Mouse (Mus musculus) thymus, adult 18-20 months (tissue): Measurements from ENCODE around the gene Tob1.

Experiments used
- DNase-seq, 2 experiments: peaks; one replicate each; pipeline ENCODE4 v3.0.0; 2022; ENCODE audit warnings: mixed read lengths in 2 of 2

Gene Tob1

DNA sequence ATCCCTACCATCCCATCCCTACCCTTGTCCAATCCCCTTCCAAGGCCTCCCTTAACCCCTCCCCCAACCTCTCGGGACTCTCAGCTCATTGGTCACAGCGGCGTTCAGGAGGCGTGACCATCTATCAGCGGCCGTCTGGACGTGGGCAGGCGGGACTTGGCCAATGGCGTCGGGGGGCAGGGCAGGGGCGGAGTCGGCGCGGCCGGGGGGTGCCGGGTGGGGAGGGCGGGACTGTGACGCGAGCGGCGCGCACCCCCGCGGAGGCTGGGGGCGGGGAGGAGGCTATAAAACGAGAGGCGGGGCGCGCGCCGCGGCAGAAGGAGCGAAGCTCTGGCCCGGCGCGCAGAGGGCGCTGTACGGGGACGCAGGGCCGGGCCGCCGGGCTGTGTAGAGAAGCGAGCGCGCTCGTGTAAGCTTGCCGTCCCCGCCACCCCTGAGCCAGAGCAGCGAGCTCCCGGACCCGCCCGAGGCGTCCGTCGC lies at the start of gene Tob1:
TSS of gene Tob1 (plus strand) at position 331 of the 480 bp plus-strand sequence.
- peak; percentile 98 to 99 for DNase-seq

DNA sequence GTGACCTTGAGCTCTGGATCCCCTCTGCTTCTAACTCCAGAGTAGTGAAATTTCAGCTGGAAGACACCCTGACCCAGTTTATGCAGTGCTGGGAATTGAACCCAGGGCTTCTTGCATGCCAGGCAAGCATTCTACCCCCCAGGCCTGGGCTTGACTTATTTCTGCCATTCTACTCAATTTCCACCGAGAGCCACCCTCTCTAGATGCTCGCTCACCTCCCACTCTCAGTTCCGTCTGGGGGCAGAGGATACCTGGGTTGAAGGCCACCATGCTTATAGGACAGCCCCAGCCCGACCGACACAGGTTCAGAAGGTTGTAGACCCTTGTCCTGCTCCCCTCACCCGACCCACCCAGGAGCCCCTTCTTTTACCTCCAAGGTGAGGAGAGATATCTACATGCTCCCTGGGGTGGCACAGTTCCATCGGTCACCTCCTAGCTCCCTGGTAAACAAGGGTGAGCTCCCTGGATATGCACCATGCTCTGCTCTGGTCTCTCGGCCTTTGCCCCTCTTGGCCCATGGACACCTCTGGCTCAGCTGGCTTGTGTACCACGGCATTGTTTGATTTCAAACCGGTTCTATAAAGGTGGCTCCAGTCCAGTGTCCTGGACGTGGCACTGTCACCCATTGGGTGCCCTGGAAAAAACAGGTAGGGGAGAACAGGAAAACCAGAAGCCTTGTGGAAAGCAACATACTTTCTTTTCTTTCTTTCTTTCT lies 49.2 kb upstream of the Tob1 start:
- DNase-seq, result no peak

DNA sequence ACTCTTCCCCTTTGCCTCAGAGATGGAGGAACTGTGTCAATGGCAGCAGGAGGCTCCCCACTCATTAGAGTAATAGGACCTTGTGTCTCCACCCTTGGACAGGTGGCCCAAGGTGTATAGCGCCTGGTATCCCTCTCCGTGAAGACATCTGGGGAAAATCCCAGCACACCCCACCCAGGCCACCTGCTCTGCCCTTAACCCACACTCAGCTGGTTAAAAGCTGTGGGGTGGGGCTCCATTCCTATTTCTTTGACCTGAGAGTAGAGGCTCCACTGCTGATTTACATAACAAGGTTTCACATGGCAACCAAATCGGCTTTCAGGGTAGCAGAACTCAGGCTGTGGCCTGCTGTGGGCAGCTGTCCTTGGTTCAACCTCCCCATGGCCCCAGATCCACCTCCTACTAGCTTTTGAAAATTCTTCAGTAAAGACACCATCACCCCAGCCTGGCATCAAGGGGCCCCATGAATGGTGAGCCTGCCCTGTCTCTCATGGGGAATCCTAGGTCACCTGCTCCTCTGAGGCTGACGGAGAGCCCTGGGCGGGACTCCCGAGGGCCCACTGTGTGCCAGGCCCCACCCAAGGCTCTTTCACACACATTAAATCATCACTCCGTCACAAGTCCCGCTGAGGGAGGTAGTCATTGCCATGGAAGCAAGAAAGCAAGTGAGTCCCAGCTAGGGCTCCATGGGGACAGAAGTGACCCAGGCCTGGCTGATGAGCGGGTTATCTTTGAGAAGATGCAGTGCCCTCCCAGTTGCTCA lies 48.1 kb upstream of the Tob1 start:
- no peak for DNase-seq

DNA sequence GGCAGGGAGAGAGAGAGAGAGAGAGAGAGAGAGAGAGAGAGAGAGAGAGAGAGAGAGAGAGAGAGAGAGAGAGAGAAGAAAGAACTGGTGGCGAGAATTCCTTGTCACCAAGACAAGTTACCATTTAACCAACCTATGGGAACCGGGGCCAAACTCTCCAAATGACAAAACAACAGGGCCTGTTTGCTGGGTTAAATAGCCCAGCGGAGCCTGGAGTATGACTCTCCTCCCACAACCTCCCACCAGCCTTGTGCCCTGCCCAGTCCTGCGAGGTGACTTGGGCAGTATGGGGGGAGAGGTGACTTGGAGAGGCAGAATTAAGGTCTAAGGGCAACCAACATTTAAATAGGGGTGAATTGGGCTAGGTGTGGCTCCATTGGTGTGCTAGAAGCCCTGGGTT lies 45.5 kb upstream of the Tob1 start:
- DNase-seq, result no peak

DNA sequence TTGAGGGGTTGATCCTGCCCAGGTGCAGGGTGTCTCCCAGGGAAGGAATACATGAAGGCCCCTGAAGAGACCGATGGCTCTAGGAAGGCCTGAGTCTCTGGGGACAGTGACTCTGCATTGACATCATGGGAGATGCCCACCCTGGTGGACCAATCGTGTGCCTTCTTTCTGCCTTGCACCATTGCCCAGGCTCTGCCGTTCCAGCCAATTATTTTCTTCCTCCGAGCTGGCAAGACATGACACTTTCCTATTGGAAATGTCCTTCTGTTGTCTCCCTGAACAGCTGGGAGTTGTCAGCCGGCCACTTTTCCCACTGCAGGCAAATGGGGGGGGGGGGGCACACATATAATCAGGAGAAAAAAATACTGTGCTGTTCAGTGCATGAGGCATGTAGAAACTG lies 43.0 kb upstream of the Tob1 start:
- DNase-seq, result no peak

DNA sequence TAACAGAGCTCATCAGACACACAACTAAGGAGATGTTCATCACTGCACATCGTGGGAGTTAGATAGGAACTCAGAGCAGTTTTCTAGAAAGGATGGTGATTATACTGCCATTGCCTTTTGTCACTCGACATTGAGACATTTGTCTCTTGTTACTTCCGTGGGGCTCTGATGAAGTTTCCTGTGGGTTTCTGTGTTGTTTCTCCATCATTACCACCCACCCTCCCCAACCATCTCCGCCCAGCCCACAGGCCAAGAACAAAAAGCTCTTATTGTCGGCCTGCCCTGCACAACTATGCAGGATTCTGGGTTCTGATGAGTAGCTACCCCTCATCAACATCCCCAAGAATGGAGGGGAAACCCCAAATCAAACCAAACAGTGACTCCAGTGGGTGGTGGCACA lies 41.7 kb upstream of the Tob1 start:
- DNase-seq, result no peak

DNA sequence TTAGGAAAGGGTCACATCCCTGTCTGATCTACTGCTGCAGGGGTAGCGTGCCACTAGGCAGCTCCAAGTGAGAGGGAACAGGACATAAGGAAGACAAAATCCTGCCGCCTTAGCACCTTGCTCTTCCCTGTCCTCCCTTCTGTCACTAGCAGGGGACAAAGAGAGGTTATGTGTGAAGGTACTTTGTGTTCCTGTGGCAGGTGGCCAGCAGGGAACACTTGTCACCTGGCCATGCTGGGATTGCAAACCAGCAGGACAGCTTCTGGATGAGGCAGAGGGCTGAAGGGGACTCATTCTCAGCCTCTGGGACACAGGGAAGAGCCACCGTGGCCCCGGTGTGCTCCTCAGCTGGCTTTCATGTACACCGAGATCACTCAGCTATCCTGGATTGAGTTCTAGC lies 39.6 kb upstream of the Tob1 start:
- DNase-seq, result no peak

DNA sequence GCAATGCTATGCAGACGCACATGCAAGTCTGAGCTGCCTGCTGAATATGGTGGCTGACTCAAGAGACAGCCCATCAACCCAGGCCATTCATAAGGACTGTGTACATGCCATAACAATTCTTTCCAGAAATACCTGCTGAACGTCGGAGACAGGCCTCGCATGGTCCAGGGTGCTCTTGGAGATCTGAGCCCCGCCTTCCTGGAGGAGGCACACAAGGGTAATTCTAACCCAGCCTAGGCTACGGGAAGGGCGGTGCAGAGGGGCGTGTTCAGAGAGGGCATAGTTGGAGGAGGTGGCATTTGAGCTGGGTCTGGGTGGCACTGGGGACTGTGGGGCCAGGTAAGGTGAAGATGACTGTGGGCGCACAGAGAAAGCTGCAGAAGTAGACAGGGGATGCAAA lies 39.1 kb upstream of the Tob1 start:
- DNase-seq, result no peak

DNA sequence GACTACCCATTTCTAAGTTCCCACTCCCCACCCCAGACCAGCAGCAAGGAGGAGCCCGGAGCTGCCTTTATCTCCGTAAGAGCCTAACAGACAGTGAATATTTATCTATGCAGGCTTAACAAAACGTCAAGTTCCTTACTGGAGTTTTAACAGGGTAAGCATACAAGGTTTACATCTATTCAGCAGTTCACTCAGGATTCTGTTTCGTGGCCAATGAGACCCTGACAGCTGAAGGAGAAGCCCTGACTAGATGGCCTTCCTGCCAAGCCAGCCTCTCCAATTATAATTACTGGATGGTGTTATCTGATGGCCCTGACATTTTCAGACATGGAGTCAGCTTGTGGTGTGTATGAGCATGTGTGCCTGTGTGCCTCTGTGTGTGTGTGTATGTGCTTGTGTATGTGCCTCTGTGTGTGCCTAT lies 37.5 kb upstream of the Tob1 start:
- no peak for DNase-seq

DNA sequence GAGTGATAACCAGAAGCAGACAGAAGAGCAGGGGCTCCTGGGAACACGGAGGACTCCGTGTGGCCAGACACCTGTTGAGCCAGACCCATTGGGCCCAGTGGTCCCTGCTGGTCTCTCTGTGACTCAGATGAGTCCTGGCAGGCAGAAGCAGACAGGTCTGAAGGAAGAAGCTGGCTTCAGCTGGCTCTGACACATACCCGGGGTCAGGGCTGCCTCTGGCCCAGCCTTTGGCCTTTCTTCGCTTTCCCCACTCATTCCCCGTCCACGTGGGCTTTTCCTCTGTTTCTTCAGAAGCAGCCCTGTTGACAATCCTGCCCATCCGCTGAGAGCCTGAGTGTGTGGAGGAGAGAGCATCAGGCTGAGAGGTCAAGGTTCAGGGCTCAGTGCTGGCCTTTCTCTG lies 36.0 kb upstream of the Tob1 start:
- no peak for DNase-seq

DNA sequence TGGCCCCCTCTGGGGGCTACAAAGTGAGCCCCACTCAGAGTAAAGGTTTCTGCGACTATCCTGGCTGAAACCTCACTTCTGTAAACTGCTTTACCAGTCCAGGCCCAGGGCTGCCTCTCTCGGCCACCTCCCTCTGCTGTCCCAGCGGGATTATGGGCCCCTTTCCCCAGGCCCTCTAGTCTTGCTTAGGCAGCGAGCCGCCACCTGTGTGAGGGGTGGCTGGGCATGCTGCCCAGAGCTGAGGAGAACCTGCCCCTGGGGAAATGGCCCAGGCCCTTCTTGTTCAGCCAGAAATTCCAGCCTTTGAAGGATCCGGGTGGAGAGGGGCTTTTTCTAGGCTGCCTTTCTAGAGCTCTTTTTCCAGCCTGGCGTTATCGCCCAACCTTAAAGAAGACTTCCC lies 35.6 kb upstream of the Tob1 start:
- no peak for DNase-seq

DNA sequence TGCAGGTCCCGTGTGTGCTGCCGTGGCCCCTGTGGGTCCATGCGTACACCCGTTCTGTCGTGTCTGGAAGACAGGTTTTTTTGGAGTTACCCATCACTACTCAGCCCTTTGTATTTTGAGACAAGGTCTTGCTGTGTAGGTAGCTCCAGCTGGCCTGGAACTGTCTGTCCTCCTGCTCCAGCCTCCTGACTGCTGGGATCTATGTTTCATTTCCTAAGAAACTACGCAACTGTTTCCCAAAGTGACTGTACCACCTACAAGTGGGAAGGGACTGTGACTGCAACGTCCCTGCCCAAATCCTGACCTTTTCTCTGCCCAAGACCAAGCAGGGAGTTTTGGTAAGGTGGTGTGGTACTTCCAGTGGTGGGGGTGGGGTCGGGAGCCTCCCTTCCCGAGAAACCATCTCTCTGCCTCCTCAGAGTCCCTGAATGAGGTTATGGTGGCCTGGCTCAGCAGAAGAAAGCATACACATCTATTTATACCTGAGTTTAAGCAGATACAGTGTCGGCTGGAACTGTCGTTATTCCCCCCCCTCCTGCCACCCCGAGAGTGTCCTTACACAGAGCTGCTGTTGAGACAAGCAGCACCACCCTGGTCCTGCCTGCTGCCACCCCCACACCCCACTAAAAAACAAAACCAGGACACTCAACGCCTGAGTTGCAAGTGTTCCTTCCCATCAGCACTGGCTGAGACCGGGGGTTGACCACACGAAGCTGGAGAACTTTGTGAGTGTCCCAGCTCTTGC lies 33.2 kb upstream of the Tob1 start:
- no peak for DNase-seq

DNA sequence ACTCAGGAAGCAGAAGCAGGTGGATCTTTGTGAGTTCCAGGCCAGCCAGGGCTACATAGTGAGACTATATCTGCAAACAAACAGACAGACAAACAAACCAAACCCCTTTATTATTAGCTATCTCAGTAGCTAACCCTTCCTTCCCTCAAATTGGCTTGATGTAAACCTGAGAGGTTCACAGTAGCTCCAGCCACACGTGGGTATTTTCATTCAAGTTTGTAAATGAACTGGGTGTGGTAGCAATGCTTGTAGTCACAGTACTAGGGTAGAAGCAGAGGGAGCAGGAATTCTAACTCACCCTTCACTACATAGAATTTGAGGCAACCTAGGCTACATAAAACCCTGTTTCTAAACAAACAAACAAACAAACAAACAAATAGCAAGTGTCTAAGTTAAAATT lies 31.5 kb upstream of the Tob1 start:
- DNase-seq, result no peak

DNA sequence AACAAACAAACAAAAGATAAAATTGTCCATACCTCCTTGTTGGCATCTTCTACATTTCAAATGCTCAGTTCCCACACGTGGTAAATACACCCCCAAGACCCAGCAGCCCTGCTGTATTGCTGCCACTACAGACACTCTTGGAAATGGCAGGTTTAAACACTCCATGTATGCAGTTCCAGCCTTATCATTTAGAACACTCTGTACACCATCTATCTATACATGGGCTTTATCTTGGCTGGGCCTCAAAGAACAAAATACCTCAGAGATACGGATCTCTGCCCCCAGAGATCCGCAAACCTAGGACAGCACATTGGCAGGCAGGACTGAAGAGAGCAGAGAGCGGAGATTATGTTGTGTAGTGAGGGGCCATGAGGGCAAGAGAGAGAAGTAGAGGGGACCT lies 31.1 kb upstream of the Tob1 start:
- DNase-seq, result no peak

DNA sequence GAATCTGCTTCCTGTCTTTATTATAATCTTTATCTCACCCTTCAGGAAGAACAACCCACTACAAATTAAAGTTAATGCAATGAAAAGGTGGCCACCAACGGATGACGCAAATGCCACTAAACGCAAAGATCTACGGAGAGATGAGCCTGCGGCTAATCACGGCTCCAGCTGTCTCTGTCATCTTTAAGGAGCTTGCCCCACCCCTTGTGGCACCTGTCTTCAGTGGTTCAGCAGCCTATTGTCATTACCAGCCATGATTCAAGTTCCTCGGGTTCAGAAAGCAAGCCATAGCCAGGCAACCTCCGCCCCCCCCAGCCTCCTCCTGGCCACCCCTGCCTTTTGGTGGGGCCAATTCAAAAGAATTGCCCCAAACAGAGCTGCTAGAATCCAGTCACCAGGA lies 29.6 kb upstream of the Tob1 start:
- no peak for DNase-seq

DNA sequence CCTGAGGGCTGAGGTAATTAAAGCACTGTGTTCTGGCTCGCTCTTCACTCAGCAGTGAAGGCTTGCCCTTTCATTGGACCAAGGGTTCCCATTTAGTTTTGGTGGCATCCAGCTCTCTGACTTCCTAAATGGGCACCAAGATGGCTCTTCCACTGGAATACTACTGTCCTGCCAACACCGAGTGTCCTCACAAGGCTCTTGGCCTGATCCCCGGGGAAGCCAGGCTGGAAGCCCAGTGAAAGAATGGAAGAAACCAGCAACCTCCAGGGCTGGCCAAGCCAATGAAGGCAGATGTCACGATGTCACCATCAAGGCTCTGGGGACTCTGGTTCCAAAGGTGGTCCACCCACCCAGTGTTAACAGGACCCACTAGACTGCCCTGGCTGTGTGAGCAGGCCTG lies 28.5 kb upstream of the Tob1 start:
- DNase-seq, result no peak

DNA sequence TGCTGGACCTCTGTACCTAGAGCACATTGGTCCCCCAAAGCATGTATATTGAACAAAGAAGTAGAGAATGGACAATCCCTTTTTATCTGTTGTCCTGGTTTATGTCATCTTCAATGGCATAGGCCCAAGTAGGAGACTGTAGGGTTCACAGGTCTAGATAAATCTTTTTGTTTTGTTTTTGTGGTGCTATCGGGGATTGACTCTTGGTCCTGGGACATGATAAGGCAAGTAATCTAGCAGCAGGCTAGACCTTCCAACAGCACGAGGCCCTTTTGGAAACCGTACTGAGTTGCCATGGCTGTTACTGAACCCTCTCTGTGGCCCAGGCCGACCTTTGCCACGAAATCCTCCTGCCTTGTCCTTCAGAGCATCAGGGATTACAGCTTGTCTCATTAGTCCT lies 28.1 kb upstream of the Tob1 start:
- no peak for DNase-seq

DNA sequence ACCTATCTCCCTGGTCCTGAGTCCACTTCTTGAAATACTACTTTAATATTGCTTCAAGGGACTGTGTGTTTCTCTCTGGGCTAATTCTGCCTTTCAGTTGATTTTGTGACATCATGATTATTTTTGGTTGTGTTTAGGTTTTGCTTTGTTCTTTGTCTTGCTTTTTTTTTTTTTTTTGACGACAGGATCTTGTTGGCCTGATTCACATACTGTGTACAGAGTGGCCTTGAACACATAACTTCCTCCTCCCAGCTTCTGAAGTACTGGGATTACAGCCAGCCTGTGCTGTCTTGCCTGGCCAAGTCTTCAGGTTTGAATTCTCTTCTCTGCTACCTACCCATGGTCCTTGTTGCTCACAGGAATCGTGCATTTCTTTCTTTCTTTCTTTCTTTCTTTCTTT lies 27.6 kb upstream of the Tob1 start:
- no peak for DNase-seq

DNA sequence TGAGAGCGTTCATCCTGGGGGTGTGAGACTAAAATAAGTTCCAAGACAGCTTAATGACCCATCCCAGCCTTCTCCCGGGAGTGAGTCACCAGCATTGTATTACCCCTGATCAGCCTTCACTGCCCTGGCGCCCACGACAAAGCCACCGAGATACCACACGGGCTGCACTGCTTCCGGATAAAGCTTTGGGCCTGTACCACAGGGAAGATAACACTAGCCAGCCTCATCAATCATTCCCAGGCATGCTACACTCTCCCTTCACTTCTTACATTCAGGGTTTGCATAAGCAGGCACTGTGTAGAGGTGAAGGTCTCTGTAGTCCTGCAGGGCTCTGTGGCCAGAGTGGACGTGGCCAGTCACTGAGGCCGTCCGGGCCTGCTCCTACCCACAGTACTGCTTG lies 21.7 kb upstream of the Tob1 start:
- DNase-seq, result no peak

DNA sequence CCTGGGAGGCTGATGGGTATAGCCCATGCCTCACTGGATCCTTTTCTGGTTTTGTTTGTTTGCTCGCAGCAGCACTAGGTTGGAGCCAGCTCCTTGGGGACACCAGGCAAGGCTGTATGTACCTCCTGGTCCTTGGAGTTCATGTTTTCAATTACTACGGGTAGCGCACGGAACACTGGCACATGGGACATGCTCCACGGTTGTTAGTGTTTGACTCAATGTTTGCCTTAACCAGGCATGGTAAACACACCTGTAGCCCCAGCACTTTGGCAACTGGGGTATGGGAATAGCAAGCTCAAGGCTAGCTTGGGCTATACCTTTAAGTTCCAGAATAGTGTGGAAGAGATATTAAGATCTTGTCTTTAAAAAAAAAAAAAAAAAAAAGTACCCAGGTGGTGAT lies 20.6 kb upstream of the Tob1 start:
- no peak for DNase-seq

DNA sequence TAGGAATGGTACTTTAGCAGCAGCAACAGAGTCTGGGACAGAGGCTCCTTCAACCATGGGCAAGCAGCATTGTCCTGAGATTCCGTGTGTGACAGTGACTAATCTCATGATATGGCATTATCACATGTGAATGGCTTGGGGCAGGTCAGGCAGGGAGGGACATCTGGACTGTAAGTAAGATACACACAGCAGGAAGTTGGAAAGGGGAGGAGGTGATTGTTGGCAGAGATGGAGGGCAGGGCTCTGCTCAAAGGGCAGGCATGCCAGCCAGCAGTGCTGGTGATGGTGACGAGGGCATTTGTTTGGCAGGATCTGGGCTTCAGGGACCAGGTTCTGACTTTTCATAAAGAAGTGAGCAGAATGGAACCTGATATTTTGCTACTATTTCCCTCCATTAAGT lies 18.1 kb upstream of the Tob1 start:
- no peak for DNase-seq

DNA sequence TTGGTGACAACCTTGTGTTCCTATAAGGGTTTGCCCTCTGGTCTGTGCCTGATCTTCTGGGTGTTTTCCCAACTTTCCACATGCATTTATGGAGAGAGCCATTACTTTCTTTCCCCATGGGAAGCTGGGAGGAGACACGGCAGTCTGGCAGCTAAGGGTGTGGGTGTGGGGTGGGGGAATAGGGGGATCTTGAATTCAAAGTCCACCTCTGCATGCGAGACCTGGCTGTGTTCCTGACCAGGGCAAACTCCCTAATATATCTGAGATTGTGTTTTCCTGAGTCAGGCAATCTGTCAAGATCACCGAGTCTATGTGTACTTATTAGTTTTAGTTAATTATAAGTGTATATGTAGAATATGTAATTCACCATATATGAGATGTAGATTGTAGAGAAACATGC lies 14.9 kb upstream of the Tob1 start:
- no peak for DNase-seq

DNA sequence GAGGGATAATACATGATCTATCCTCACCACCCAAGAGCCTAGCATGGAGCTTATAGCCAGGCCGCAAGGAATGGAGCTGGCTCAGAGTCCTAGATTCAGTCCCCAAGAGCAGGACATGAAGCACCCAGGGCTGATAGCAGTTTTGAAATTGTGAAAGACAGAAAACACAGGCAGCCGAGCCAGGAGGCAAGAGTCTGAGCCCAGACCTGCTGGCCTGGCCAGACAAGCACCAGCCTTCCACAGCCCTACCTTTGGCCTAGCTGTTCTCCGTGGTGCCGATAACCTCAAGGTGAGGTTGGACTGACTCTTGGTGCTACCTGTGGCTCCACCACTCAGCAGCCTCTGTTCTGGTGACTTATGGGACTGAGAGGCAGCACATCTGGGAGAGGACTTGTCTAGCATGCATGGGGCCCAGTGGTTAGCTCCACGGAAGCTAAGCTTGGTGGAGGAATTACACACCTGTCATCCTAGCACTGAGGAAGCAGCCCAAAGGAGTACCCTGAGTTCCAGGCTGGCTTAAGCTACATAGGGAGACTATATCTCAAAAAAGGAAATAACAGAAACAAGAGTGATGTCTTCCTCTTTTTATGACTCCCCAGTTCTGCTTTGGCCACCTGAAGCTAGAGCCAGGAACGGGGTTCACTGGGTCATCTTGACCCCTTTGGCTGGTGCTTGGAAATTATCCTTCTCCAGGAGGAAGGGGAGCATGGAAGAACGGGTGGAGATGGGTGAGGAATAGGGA lies 12.7 kb upstream of the Tob1 start:
- no peak for DNase-seq
